Mouse (Mus musculus) telencephalon, adult 2 months (tissue): Measurements from ENCODE around the gene Olfr684.

Experiments
- DNase-seq: peaks from one replicate; pipeline ENCODE4 v3.0.0-alpha.2; 2011; ENCODE audit warnings: low read depth, low spot score

Gene Olfr684

GRCm38 (mm10) chr7:105163553-105163952 lies at the start of gene Olfr684:
Olfr684 (minus strand) TSS chr7:105163653.
- DNase-seq = no peak

DNA sequence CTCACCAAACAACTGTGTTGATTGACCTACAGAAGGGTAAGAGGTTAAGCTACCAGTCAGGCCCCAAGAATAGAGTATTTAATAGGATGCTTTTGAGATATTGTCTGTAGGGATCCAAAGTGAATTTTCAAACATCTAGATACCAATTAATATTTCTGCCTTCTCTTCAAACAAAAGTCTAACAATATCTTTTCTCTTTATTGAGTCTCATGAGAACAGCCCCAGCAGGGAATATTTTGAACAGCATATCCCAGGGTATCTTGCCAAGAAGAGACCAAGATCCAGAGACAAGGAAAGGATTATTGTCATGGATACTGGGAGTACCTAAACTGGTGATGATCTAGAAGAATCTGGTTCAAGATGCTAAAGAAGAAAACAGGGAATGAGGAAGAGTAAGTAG lies 43.9 kb upstream of the Olfr684 start, which contains the start of gene Olfr686:
Gene Olfr686 (minus strand): TSS at position 101 of the 400 bp plus-strand sequence.
- DNase-seq = no peak

GRCm38 (mm10) chr7:105185912-105186311 lies 22.5 kb upstream of the Olfr684 start, which contains the start of gene Olfr685:
Olfr685 (minus strand) TSS chr7:105186012.
- no peak for DNase-seq

GRCm38 (mm10) chr7:105170773-105171172 lies 7.3 kb upstream of the Olfr684 start:
- no peak for DNase-seq

GRCm38 (mm10) chr7:105146912-105147311 lies 16.5 kb downstream of the Olfr684 start, which contains the start of gene Olfr683:
Olfr683 (minus strand) TSS chr7:105147012.
- no peak for DNase-seq

GRCm38 (mm10) chr7:105141275-105141674 lies 22.2 kb downstream of the Olfr684 start:
- no peak for DNase-seq

GRCm38 (mm10) chr7:105116536-105116935 lies 46.9 kb downstream of the Olfr684 start, which contains the start of gene Olfr681:
Olfr681 (plus strand) TSS chr7:105116836.
- DNase-seq = no peak
